Mouse (Mus musculus) T-helper 17 cell (primary cell): ENCODE measurements around the gene Alox12.

Experiments
- in situ Hi-C, 2 experiments: fragments of 300-600 bp; cut with MboI, MseI; formaldehyde crosslinking; loops; 1 replicate in 1 of 2; 2 replicates in 1 of 2; pipeline ENCODE4 v1.15.1; 2025; ENCODE audit warnings: high pct_unique_total_duplicates in 2 of 2

Alox12 gene

GRCm38 (mm10) chr11:70198332-70198731, 56.8 kb downstream of the Alox12 start:
- in situ Hi-C loops: loop anchor here in 1 of 2 experiments (5.0 kb wide), 1 partner anchor 141 kb away; no protein-coding TSS in a partner anchor

GRCm38 (mm10) chr11:70193354-70194285, 61.5 kb downstream of the Alox12 start:
- in situ Hi-C loops: no loop called here

DNA sequence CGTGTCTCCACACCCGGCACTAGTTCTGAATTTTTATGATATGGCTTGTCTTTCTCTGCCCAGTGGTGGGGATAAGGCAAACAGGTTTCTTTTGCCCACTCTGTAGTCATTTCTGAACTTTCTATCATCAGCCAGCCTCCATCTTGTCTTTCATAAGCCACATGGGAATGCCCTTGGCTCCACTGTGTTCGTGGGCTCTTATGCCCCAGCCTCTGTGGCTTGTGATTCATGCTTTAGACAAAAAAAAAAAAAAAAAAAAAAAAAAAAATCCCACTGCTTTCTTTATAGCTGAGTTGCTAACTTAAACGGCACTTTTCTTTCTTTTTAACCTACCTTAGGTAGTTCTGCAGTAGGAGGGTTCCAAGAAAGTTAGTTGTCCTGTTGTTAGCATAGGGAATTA, 63.0 kb downstream of the Alox12 start:
- in situ Hi-C loops: no loop called here
